Mouse (Mus musculus): Measurements from ENCODE around the gene Ralgps2. TPM values are rescaled to one million over a fixed set of nuclear protein-coding genes. Genes with fewer than 3 reads are reported as not detected.

Ralgps2 gene
- total RNA-seq, 2 experiments from 2014 or later = 22.0 to 24.5 TPM

- intact Hi-C loops (cut with DNase I) = no loop called here
- no peak for DNase-seq
Measured at GRCm38 (mm10) chr1:156955926-156956760, 16.7 kb upstream of the Ralgps2 start.

GRCm38 (mm10) chr1:156954216-156954615 is 14.8 kb upstream of the Ralgps2 start:
- no peak for DNase-seq
- intact Hi-C loops (cut with DNase I) = no loop called here

GRCm38 (mm10) chr1:156950354-156950753 is 10.9 kb upstream of the Ralgps2 start:
- DNase-seq = no peak
- intact Hi-C loops (cut with DNase I) = no loop called here

GRCm38 (mm10) chr1:156940584-156940983 is 1.2 kb upstream of the Ralgps2 start:
- intact Hi-C loops (cut with DNase I) = no loop called here
- DNase-seq = no peak

GRCm38 (mm10) chr1:156940142-156940522 is 706 bp upstream of the Ralgps2 start:
- no peak for DNase-seq
- intact Hi-C loops (cut with DNase I) = no loop called here

GRCm38 (mm10) chr1:156938705-156939242 is 652 bp downstream of the Ralgps2 start:
- DNase-seq = peak; percentile 59 to 63
- intact Hi-C loops (cut with DNase I) = loop anchor here (5.0 kb wide), 1 partner anchor 139 kb away; no protein-coding TSS in a partner anchor

GRCm38 (mm10) chr1:156937436-156937835 is 2.0 kb downstream of the Ralgps2 start:
- intact Hi-C loops (cut with DNase I) = loop anchor here (5.0 kb wide), 1 partner anchor 140 kb away; no protein-coding TSS in a partner anchor

GRCm38 (mm10) chr1:156933712-156934111 is 5.7 kb downstream of the Ralgps2 start:
- intact Hi-C loops (cut with DNase I) = no loop called here
- no peak for DNase-seq

More at GRCm38 (mm10) chr1:156937436-156937835, 2.0 kb downstream of the Ralgps2 start:
- DNase-seq = no peak

GRCm38 (mm10) chr1:156932036-156932774 is 7.2 kb downstream of the Ralgps2 start:
- no peak for DNase-seq
- intact Hi-C loops (cut with DNase I) = no loop called here

- intact Hi-C loops (cut with DNase I) = no loop called here
Measured at GRCm38 (mm10) chr1:156931106-156931870, 8.1 kb downstream of the Ralgps2 start.

GRCm38 (mm10) chr1:156930263-156930662 is 9.2 kb downstream of the Ralgps2 start:
- intact Hi-C loops (cut with DNase I) = no loop called here
- no peak for DNase-seq

More at GRCm38 (mm10) chr1:156931106-156931870, 8.1 kb downstream of the Ralgps2 start:
- peak; percentile 43 to 48 for DNase-seq

- no peak for DNase-seq
- intact Hi-C loops (cut with DNase I) = no loop called here
Measured at GRCm38 (mm10) chr1:156928255-156928654, 11.2 kb downstream of the Ralgps2 start.

- intact Hi-C loops (cut with DNase I) = no loop called here
- no peak for DNase-seq
Measured at GRCm38 (mm10) chr1:156923511-156923910, 15.9 kb downstream of the Ralgps2 start.

GRCm38 (mm10) chr1:156922921-156923320 is 16.5 kb downstream of the Ralgps2 start:
- intact Hi-C loops (cut with DNase I) = no loop called here
- no peak for DNase-seq

GRCm38 (mm10) chr1:156921290-156921994 is 18.0 kb downstream of the Ralgps2 start:
- intact Hi-C loops (cut with DNase I) = no loop called here

GRCm38 (mm10) chr1:156917460-156917859 is 22.0 kb downstream of the Ralgps2 start:
- intact Hi-C loops (cut with DNase I) = loop anchor here (1.0 to 10.0 kb wide), 3 partner anchors 159 to 617 kb away; no protein-coding TSS in a partner anchor
- peak; percentile 61 to 73 for DNase-seq

More at GRCm38 (mm10) chr1:156921290-156921994, 18.0 kb downstream of the Ralgps2 start:
- DNase-seq = peak; percentile 36 to 37

GRCm38 (mm10) chr1:156916361-156916760 is 23.1 kb downstream of the Ralgps2 start:
- no peak for DNase-seq
- intact Hi-C loops (cut with DNase I) = loop anchor here (5.0 to 10.0 kb wide), 2 partner anchors 366 to 618 kb away; no protein-coding TSS in a partner anchor

- no peak for DNase-seq
- intact Hi-C loops (cut with DNase I) = loop anchor here (5.0 to 10.0 kb wide), 2 partner anchors 367 to 620 kb away; no protein-coding TSS in a partner anchor
Measured at GRCm38 (mm10) chr1:156914942-156915341, 24.5 kb downstream of the Ralgps2 start.

- intact Hi-C loops (cut with DNase I) = loop anchor here (10.0 kb wide), 1 partner anchor 622 kb away; no protein-coding TSS in a partner anchor
- DNase-seq = no peak
Measured at GRCm38 (mm10) chr1:156913190-156913589, 26.2 kb downstream of the Ralgps2 start.

Measured in heart, postnatal 10 days (tissue).